Mouse (Mus musculus): Measurements from ENCODE around the gene Idi1. TPM values are rescaled to one million over a fixed set of nuclear protein-coding genes. Genes with fewer than 3 reads are reported as not detected.
"Not testable (repeated sequence)": the region's sequence is repeated elsewhere in the genome, so short reads cannot be mapped to it uniquely, and the experiment has no call there.

Idi1 gene
- total RNA-seq, 2 experiments from 2014 or later: 5.6 to 6.4 TPM

DNA sequence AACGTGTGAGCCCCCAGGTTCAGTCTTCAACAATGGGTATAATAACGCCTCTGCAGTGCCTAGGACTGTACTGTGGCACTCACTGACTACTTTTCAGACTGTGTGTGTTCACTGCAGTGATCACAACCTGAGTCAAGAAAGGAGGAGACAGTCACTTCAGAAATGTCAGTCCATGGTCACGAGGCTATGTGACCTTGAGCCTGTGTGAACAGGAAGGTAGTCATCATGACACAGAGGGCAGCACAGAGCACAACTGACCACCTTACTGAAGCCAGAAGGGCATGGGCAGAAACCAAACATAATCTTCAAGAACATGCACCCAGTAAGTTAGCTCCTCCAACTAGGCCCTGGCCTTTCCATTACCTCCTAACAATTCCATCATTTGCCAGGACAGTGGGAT, 3.7 kb upstream of the Idi1 start:
- no peak for DNase-seq (ENCODE audit: low spot score)
- intact Hi-C loops (cut with DNase I): loop anchor here (10.0 kb wide), 2 partner anchors 113 to 213 kb away; partner anchors contain the start of genes Gtpbp4 and Larp4b

DNA sequence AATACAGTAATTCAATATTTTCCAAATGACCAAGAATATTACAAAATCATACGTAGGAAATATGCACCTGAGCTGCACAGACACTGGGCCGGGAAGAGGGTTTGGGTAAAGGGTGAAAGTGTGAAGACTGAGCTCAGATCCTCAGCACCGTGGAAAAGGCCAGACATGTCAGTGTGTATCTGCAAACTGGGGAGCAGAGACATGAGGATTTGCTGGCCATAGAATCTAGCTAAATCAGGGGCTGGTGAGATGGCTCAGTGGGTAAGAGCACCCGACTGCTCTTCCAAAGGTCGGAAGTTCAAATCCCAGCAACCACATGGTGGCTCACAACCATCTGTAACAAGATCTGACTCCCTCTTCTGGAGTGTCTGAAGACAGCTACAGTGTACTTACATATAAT, 1.4 kb upstream of the Idi1 start:
- not testable (repeated sequence) for DNase-seq (ENCODE audit: low spot score)
- intact Hi-C loops (cut with DNase I): loop anchor here (10.0 kb wide), 2 partner anchors 111 to 211 kb away; partner anchors contain the start of genes Gtpbp4 and Larp4b

DNA sequence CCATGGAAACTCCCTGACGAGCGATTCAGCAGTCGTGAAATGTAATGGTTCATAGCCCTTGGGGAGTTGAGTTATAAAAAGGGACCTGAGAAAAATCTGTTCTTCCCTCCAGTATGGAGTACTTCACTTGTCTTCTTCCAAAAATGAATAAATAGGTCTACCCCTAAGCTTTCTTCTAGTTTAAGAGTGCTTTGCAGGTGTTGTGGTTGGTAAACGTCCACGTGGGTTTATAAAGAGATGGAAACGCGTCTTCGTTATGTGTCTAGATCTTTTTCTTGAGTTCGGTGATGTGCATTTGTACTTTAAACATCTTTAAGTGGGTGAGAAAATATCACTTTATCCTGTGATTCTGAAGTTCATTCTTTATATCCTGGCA, 872 bp downstream of the Idi1 start:
- intact Hi-C loops (cut with DNase I): loop anchor here (10.0 kb wide), 2 partner anchors 109 to 209 kb away; partner anchors contain the start of genes Gtpbp4 and Larp4b
- no peak for DNase-seq (ENCODE audit: low spot score)

DNA sequence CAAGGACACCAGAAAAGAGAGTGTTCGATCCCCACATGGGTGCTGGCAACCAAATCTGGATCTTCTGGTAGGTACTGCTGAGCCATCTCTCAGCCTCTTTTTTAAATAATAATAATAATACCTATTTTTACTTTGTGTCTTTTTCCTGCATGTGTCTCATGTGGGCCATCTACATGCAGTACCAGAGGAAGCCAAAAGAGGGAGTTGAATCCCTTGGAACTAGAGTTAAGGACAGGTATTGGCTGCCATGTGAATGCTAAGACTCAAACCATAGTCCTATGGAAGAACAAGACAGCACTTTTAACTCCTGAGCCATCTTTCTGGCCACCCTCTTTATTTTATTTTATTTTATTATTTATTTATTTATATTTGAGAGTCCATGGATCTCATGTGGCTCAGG, 3.3 kb downstream of the Idi1 start:
- DNase-seq (ENCODE audit: low spot score): no peak
- intact Hi-C loops (cut with DNase I): loop anchor here (10.0 kb wide), 2 partner anchors 106 to 206 kb away; partner anchors contain the start of genes Gtpbp4 and Larp4b

DNA sequence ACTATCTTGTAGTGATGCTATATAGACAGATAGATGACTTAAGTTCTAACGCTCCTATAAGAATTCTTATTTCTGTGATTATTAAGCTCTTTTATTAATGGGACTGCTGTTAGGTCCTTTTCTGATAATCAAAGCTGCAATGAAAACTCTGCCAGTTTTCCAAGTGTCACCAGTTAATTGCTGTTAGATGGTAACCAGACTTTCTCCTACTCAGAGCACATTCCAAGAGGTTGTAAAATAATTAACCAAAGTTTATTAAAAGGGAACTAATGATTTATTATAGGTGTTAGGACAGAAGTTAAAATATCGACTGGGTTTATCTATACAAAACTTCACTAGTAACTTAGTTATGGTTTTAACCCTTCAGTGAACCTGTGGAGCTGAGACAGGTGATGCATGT, 20.7 kb downstream of the Idi1 start:
- intact Hi-C loops (cut with DNase I); DNase-seq (ENCODE audit: low spot score): not testable (repeated sequence)

DNA sequence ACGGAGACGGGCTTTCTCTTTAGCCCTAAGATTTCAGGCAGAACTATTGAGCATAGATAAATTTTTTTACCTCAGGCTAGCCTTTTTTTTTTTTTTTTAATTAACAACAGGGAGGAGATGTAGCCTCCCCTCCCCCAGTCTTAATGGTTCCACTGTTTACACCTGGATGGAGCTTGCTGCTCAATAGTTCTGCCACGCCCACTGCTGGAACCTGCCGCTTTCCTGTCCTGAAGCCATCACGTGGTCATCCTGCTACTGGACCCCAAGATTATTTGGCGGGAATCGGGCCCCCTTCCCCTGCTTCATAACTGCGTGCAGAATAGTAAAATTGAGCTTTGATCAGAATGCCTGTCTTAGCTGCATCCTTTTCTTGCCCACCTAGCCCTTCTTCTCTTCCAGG, 28.6 kb downstream of the Idi1 start:
- intact Hi-C loops (cut with DNase I): not testable (repeated sequence)

DNA sequence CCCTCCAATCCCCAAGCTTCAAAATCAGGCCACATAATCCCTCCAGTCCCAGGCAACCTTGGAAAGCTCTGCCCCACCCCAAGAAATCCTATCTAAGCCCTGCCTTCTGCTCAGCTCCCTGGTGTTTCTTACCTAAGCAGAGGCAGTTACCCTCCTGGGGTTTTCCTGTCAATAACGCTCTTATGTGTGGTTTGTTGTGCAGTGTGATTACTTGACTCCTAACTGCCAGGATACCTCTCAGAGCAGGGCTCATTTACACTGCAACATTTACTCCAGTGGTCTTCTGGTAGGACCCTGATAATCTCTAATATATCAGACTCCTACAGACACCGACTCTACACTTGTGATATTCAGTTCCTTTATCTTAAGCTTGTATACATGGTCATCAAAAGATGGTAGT, 48.2 kb downstream of the Idi1 start:
- no peak for DNase-seq (ENCODE audit: low spot score)
- intact Hi-C loops (cut with DNase I): no loop called here

More for the DNA sequence above, 28.6 kb downstream of the Idi1 start:
- not testable (repeated sequence) for DNase-seq (ENCODE audit: low spot score)

DNA sequence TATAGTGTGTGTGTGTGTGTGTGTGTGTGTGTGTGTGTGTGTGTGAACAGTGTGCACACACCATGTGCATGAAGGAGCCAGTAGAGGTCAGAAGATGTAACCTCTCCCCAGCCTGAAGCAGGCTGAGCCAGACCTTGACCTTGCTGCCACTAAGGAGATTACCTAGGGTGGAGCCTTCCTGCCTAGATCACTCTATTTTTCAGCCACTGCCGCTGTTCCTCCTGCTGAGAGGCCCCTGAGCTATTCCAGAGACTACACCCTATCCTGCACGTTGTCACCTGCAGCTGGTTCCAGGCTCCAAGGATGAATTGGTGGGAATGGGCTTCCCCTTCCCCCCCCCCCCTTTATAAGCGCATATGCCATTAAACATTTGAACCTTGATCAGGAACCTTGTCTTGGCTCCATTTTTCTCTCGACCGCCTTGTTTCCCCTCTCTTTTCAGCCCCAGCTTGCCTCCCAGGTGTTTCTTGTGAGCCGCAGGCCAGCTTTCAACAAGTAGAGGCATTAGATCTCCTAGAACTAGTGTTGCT, 52.4 kb downstream of the Idi1 start:
- DNase-seq (ENCODE audit: low spot score): not testable (repeated sequence)

DNA sequence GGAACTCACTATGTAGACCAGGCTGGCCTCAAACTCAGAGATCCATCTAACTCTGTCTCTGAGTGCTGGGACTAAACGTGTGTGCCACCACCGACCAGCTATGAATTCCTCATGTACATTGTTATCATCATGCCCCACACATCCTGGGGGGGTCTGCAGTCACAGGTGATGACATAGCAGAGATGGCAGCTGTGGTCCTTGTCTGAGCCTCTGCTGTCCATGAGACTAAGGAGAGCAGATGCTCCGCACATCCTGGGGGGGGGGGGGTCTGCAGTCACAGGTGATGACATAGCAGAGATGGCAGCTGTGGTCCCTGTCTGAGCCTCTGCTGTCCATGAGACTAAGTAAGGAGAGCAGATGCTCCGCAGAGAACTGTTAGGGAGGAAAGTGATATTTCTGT, 55.8 kb downstream of the Idi1 start:
- intact Hi-C loops (cut with DNase I); DNase-seq (ENCODE audit: low spot score): not testable (repeated sequence)

More for the DNA sequence above, 52.4 kb downstream of the Idi1 start:
- intact Hi-C loops (cut with DNase I): not testable (repeated sequence)

DNA sequence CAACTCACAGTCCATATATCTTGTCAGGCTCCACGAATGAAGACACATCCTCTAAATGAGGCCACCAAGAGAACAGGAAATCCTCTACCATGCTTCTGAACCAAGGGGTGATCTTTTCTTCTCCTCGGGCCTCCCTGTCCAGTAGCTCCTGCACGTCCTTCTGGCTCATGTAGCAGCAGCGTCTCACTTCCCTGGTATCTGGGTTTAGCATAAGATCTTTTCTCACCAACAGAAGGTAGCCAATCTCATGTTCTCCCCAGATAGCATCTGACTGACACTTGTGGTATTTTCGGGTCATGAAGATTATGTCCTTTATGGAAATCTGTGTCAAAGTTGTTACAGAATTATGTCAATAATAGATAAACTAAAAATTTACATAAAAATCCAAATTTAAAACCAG, 56.4 kb downstream of the Idi1 start:
- DNase-seq (ENCODE audit: low spot score); intact Hi-C loops (cut with DNase I): not testable (repeated sequence)

Small RNA genes within 50 kb of the gene (microRNA-seq; reads per million reads assigned to microRNA genes)
- gene Gm22750: not detected

Other genes with a start within 250 kb of the Idi1 start
- 10 to 100 TPM; 28.9 to 35.2 TPM for gene Wdr37, start 13.6 kb upstream of the Idi1 start, total RNA-seq (2021)
- not detected for gene Gm9745, start 62.7 kb downstream of the Idi1 start, total RNA-seq (2021)
- gene Idi2, start 67.4 kb downstream of the Idi1 start, total RNA-seq (2021): not detected
- 10 to 100 TPM; 38.4 to 40.2 TPM for gene Gtpbp4, start 110.6 kb downstream of the Idi1 start, total RNA-seq (2021)
- gene Larp4b, start 208.4 kb downstream of the Idi1 start, total RNA-seq (2021): 10 to 100 TPM; 76.3 to 81.3 TPM